Mouse (Mus musculus): ENCODE measurements around the gene Pi4k2a.
"Not testable (repeated sequence)": the region's sequence is repeated elsewhere in the genome, so short reads cannot be mapped to it uniquely, and the experiment has no call there.

Gene Pi4k2a

GRCm38 (mm10) chr19:42080469-42080868 is 9.8 kb upstream of the Pi4k2a start:
- DNase-seq (ENCODE audit: low read depth, low spot score) = no peak

- DNase-seq (ENCODE audit: low read depth, low spot score) = not testable (repeated sequence)
These were observed 8.7 kb upstream of the Pi4k2a start for GRCm38 (mm10) chr19:42081613-42082012.

GRCm38 (mm10) chr19:42085690-42086089 is 4.6 kb upstream of the Pi4k2a start:
- DNase-seq (ENCODE audit: low read depth, low spot score) = no peak

GRCm38 (mm10) chr19:42086166-42086565 is 4.1 kb upstream of the Pi4k2a start, which contains the start of gene Morn4:
Morn4 (minus strand) TSS chr19:42086357.
- peak; percentile 61 for DNase-seq (ENCODE audit: low read depth, low spot score)

- peak; percentile 32 for DNase-seq (ENCODE audit: low read depth, low spot score)
These were observed 1.0 kb upstream of the Pi4k2a start for GRCm38 (mm10) chr19:42089103-42089747.

GRCm38 (mm10) chr19:42090637-42091141 is 419 bp downstream of the Pi4k2a start:
- peak; percentile 6 for DNase-seq (ENCODE audit: low read depth, low spot score)

- DNase-seq (ENCODE audit: low read depth, low spot score) = no peak
These were observed 9.1 kb downstream of the Pi4k2a start for GRCm38 (mm10) chr19:42099406-42099805.

GRCm38 (mm10) chr19:42104681-42105080 is 14.4 kb downstream of the Pi4k2a start:
- no peak for DNase-seq (ENCODE audit: low read depth, low spot score)

- no peak for DNase-seq (ENCODE audit: low read depth, low spot score)
These were observed 25.6 kb downstream of the Pi4k2a start for GRCm38 (mm10) chr19:42115783-42116335.

- no peak for DNase-seq (ENCODE audit: low read depth, low spot score)
These were observed 27.9 kb downstream of the Pi4k2a start for GRCm38 (mm10) chr19:42118142-42118541.

- no peak for DNase-seq (ENCODE audit: low read depth, low spot score)
These were observed 28.3 kb downstream of the Pi4k2a start for GRCm38 (mm10) chr19:42118596-42118995.

GRCm38 (mm10) chr19:42120451-42120850 is 30.2 kb downstream of the Pi4k2a start:
- DNase-seq (ENCODE audit: low read depth, low spot score) = no peak

GRCm38 (mm10) chr19:42124684-42125083 is 34.4 kb downstream of the Pi4k2a start:
- DNase-seq (ENCODE audit: low read depth, low spot score) = no peak

- DNase-seq (ENCODE audit: low read depth, low spot score) = no peak
These were observed 35.4 kb downstream of the Pi4k2a start for GRCm38 (mm10) chr19:42125501-42126218.

- no peak for DNase-seq (ENCODE audit: low read depth, low spot score)
These were observed 35.9 kb downstream of the Pi4k2a start for GRCm38 (mm10) chr19:42126219-42126605.

- DNase-seq (ENCODE audit: low read depth, low spot score) = no peak
These were observed 36.8 kb downstream of the Pi4k2a start for GRCm38 (mm10) chr19:42127024-42127423.

- DNase-seq (ENCODE audit: low read depth, low spot score) = no peak
These were observed 37.9 kb downstream of the Pi4k2a start for GRCm38 (mm10) chr19:42128052-42128740.

- peak; percentile 78 for DNase-seq (ENCODE audit: low read depth, low spot score)
These were observed 38.7 kb downstream of the Pi4k2a start, which contains the start of gene Avpi1 for GRCm38 (mm10) chr19:42128787-42129508. Avpi1 (minus strand) TSS chr19:42129059.

- no peak for DNase-seq (ENCODE audit: low read depth, low spot score)
These were observed 39.4 kb downstream of the Pi4k2a start for GRCm38 (mm10) chr19:42129509-42130293.

GRCm38 (mm10) chr19:42130294-42130606 is 40.0 kb downstream of the Pi4k2a start:
- DNase-seq (ENCODE audit: low read depth, low spot score) = no peak

- no peak for DNase-seq (ENCODE audit: low read depth, low spot score)
These were observed 40.8 kb downstream of the Pi4k2a start for GRCm38 (mm10) chr19:42131101-42131500.
